Mouse (Mus musculus): Measurements from ENCODE around the gene Stpg3.

DNA sequence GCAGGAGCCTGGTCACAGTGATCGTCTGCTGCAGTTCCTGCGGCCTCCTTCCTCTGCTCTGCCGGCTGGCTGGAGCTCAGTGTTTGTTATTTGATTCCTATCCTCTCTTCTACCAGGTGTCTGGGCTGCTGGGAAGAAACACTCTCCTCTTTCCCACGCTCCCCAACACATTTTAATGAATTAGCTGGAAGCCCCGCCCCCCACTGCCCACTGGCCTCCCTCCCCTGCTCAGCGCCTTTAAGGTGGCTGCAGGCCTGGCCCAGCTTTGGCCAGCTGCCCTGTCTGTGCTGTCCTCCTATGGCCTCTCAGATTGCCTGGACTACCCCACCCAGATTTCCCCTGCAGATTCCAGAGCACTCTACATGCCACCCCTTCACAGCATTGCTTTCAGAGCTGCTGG, 36.8 kb downstream of the Stpg3 start:
- TF ChIP-seq POLR2A (IDR thresholded peaks at IDR 0.05; ENCODE audit: control insufficient read depth in 1 of 2, insufficient read depth in 1 of 2, low read depth in 1 of 2, low read length in 2 of 2, poor library complexity in 1 of 2) (no peak), CTCF (IDR thresholded peaks at IDR 0.05 in 2 of 3, conservative IDR thresholded peaks at IDR 0.05 in 1 of 3; ENCODE audit: control insufficient read depth in 1 of 3, insufficient read depth in 1 of 3, low read depth in 2 of 3, low read length in 3 of 3, poor library complexity in 1 of 3, severe bottlenecking in 1 of 3) (no peak), HCFC1 (IDR thresholded peaks at IDR 0.05; ENCODE audit: low read depth, low read length) (no peak), GABPA (IDR thresholded peaks at IDR 0.05; ENCODE audit: low read depth, low read length) (no peak), ZNF384 (IDR thresholded peaks at IDR 0.05; ENCODE audit: low read depth, low read length) (no peak), CHD1 (IDR thresholded peaks at IDR 0.05; ENCODE audit: low read depth, low read length) (no peak), MAFK (IDR thresholded peaks at IDR 0.05; ENCODE audit: borderline replicate concordance, low read depth, low read length) (no peak), SMC3 (IDR thresholded peaks at IDR 0.05; ENCODE audit: low read depth, low read length) (no peak), EP300 (IDR thresholded peaks at IDR 0.05; ENCODE audit: low read depth in 1 of 2, low read length in 2 of 2) (no peak), E2F4 (IDR thresholded peaks at IDR 0.05; ENCODE audit: borderline replicate concordance, low read depth, low read length) (no peak), NRF1 (IDR thresholded peaks at IDR 0.05; ENCODE audit: insufficient read depth, low read depth, low read length, poor library complexity, severe bottlenecking) (no peak), TAL1 (IDR thresholded peaks at IDR 0.05; ENCODE audit: low read length) (no peak)
